Mouse (Mus musculus) forebrain, embryonic 14.5 days (tissue): ENCODE data around the gene Oosp2. TPM values are rescaled to one million over a fixed set of nuclear protein-coding genes. Genes with fewer than 3 reads are reported as not detected.

Experiments used
- ATAC-seq: fragments of 200-750 bp; cut with Nextera tagmentation; 2 replicates; pipeline ENCODE4 v1.8.0; 2017; ENCODE audit warnings: mild to moderate bottlenecking, moderate library complexity
- DNase-seq: peaks from one replicate; pipeline ENCODE4 v3.0.0-alpha.2; 2015; ENCODE audit warnings: low spot score
- H3K27ac ChIP-seq: fragments of 300-500 bp; sonication (generic); 2 replicates; pipeline ENCODE4 v1.5.1; 2014; ENCODE audit warnings: low read depth, mild to moderate bottlenecking, control low read depth, low read length, moderate library complexity
- H3K27me3 ChIP-seq: fragments of 300-500 bp; sonication (generic); replicated peaks from 2 replicates; pipeline ENCODE4 v1.6.1; 2014; ENCODE audit warnings: low read length, control low read depth, mixed read lengths; ENCODE audit not compliant: control insufficient read depth, insufficient read depth
- H3K36me3 ChIP-seq: fragments of 300-500 bp; sonication (generic); 2 replicates; pipeline ENCODE4 v1.6.1; 2014; ENCODE audit warnings: low read length, control low read depth; ENCODE audit not compliant: control insufficient read depth, insufficient read depth
- H3K4me1 ChIP-seq: fragments of 300-500 bp; sonication (generic); 2 replicates; pipeline ENCODE4 v1.6.1; 2014; ENCODE audit warnings: antibody characterized with exemption, low read length, control low read depth; ENCODE audit not compliant: control insufficient read depth, insufficient read depth
- H3K4me2 ChIP-seq: fragments of 300-500 bp; sonication (generic); 2 replicates; pipeline ENCODE4 v1.6.1; 2014; ENCODE audit warnings: mild to moderate bottlenecking, control low read depth, low read length
- H3K4me3 ChIP-seq: fragments of 300-500 bp; sonication (generic); 2 replicates; pipeline ENCODE4 v1.5.1; 2014; ENCODE audit warnings: low read depth, low read length, control low read depth
- H3K9ac ChIP-seq: fragments of 300-500 bp; sonication (generic); 2 replicates; pipeline ENCODE4 v1.6.1; 2014; ENCODE audit warnings: mild to moderate bottlenecking, low read length, control low read depth, moderate library complexity
- H3K9me3 ChIP-seq: fragments of 300-500 bp; sonication (generic); replicated peaks from 2 replicates; pipeline ENCODE4 v1.6.1; 2016; ENCODE audit warnings: low read length, control low read depth, mixed read lengths; ENCODE audit not compliant: control insufficient read depth
- WGBS: fragments of 180-500 bp; shearing (Covaris S2); extraction: QIAGEN DNeasy Blood & Tissue Kit; methylation state at CpG from one replicate; pipeline ENCODE4 v1.1.7; 2014; 5-methylcytosine and 5-hydroxymethylcytosine counted together
- polyA plus RNA-seq: library from polyadenylated mRNA; unstranded; fragments of >200 nt; fragmentation: Nextera tagmentation; extraction: Ambion mirVana; gene quantifications from 2 replicates; pipeline ENCODE4 v1.2.1, GENCODE M21; 2014

Gene Oosp2
- polyA plus RNA-seq, 1 experiment from 2014 or later = not detected

DNA sequence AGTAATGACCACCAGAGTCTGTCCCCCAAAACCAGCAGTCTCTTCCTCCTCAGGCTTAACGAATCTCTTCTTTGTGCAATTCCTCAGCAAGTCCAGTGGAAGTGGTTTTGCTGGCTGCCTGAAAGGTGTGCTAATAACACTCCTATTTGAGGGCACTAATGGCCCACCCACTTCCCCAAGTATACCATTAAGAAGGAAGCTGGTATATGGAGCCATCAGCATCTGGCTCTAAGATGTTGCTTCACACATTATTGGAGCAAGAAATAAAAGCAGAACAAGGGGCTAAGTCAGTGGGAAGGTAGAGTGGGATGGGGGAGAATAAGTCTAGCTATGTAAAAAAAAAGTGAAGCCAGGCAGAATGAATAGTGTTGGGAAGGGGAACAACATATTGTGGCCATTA lies 19.6 kb downstream of the Oosp2 start, which contains the start of gene Ms4a3:
TSS of gene Ms4a3 (minus strand) at position 120 of the 400 bp plus-strand sequence.
- 68% methylated on average over 1 of the region's 1 CpGs for WGBS
- Histone ChIP-seq H3K4me1 (no peaks in the 10 kb centered on the region), H3K4me2 (no peak within 1 kb of the TSS), H3K9me3 (no peaks in the 10 kb centered on the region), H3K27me3 (no peaks in the 10 kb centered on the region), H3K36me3 (no peaks in the 10 kb centered on the region), H3K9ac (no peak within 1 kb of the TSS), H3K4me3 (no peak within 1 kb of the TSS), H3K27ac (no peak within 1 kb of the TSS)
- no peak for ATAC-seq
- no peak for DNase-seq

DNA sequence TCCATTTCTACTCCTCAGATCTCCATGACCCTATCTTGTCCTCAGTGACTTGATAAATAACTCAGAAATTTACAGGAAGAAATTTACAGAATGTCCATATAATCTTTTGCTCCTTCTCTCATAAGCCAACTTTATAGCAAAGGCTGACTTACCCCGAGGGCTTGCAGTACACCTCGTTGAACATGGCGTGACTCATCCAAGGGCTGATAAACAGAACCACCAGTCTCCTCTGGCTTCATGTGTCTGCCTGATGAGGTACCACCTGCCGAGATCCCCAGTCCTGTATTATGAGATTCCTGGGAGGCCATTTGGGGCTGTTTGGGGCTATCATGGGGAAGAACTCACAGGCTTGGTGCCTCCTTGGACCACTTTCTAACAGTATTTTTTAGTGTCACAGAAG lies 21.3 kb downstream of the Oosp2 start:
- Histone ChIP-seq H3K4me3 (no peak overlapping the region), H3K4me1 (no peaks in the 10 kb centered on the region), H3K9ac (no peak overlapping the region), H3K27me3 (no peaks in the 10 kb centered on the region), H3K36me3 (no peaks in the 10 kb centered on the region), H3K27ac (no peak overlapping the region), H3K4me2 (no peak overlapping the region), H3K9me3 (no peaks in the 10 kb centered on the region)
- 76% methylated on average over 4 of the region's 4 CpGs for WGBS
- ATAC-seq (no peak), DNase-seq (no peak)

DNA sequence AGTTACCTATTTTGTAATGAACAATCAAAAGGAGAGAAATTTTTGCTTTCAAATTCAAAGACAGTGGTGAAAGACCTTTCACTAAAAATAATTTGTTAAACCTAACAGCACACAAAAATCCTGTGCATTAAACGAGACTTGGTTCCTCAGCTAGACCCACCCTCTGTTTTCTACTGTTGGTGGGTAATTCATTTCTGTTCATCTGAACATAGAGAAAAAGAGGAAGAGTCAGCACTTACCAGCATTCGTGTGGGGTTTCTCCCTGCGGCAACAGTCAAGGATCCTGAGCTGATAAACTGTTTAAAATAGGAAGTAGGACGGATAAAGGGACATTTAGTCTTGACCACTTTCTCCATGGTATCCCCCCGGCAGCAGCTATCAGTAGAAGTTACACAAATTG lies 24.8 kb downstream of the Oosp2 start:
- no peaks in the 10 kb centered on the region for H3K27me3 ChIP-seq
- no peak overlapping the region for H3K27ac ChIP-seq
- DNase-seq (no peak), ATAC-seq (no peak)
- H3K4me2 ChIP-seq = no peak overlapping the region
- no peaks in the 10 kb centered on the region for H3K4me1 ChIP-seq
- H3K4me3 ChIP-seq = no peak overlapping the region
- no peak overlapping the region for H3K9ac ChIP-seq
- H3K36me3 ChIP-seq = no peaks in the 10 kb centered on the region
- WGBS = 85% methylated on average over 5 of the region's 5 CpGs
- H3K9me3 ChIP-seq = no peaks in the 10 kb centered on the region

DNA sequence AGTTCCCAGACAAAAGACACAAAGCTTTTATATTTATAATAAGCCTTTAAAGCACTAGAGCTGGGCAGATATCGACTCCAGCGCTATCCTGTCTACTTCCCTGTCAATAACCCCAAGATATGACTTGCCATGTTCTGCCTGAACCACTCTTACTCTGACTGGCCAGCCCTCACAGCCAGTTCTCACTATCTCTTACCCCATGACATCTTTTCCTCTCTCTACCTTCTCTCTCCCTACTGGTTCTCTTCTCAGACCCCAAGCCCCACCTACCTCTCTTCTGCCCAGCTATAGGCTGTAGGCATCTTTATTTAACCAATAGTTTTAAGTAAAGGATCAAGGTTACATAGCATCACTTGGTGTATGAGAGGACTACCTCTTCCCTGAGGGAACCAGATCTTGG lies 26.0 kb downstream of the Oosp2 start:
- no peak for ATAC-seq

DNA sequence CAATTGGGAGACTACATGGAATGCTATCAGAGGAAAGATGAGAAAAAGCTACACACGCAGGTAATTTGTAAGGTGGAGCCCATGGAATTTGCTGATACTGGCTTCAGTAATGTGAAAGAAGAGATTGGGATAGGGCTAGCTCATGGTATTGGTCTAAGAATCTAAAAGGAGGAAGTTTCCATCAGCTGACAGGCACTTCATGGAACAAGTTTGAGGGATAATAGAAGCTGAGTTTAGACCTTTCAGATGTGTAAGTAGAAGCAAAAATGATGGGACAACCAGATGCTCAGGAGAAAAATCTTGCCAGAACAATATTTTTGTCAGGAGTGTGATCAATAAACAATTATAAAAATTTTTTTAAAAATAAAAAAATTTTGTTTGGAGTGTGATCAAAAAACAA lies 26.6 kb downstream of the Oosp2 start:
- no peak for ATAC-seq
- Histone ChIP-seq H3K4me1 (no peaks in the 10 kb centered on the region), H3K4me2 (no peak overlapping the region), H3K27me3 (no peaks in the 10 kb centered on the region), H3K27ac (no peak overlapping the region), H3K36me3 (no peaks in the 10 kb centered on the region), H3K9ac (no peak overlapping the region), H3K4me3 (no peak overlapping the region), H3K9me3 (no peaks in the 10 kb centered on the region)
- no peak for DNase-seq
- whole genome bisulfite sequencing = 91% methylated on average over 1 of the region's 1 CpGs

More for the DNA sequence above, 26.0 kb downstream of the Oosp2 start:
- Histone ChIP-seq H3K27ac (no peak overlapping the region), H3K4me3 (no peak overlapping the region), H3K4me1 (no peaks in the 10 kb centered on the region), H3K27me3 (no peaks in the 10 kb centered on the region), H3K9ac (no peak overlapping the region), H3K4me2 (no peak overlapping the region), H3K9me3 (no peaks in the 10 kb centered on the region), H3K36me3 (no peaks in the 10 kb centered on the region)
- DNase-seq = no peak
- 57% methylated on average over 2 of the region's 2 CpGs for WGBS

DNA sequence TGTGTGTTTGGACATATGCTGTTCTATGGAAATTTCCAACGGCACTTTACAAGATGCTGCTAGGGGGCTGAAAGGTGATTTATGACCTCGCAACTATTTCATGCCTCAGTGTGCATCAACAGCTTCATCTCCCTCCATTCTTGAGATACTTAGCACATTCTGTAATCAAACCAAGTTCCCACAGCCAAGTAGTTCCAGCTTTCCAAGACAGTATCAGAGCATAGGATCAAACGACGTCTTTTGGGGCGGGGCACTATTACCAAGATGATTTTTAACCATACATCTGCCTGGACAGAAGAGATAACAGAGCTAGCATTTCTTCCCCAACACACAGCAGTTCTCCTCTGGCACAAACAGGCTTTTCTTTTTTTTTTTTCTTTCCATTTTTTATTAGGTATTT lies 35.1 kb downstream of the Oosp2 start:
- H3K36me3 ChIP-seq = no peaks in the 10 kb centered on the region
- no peaks in the 10 kb centered on the region for H3K4me1 ChIP-seq
- no peak overlapping the region for H3K27ac ChIP-seq
- H3K9me3 ChIP-seq = no peaks in the 10 kb centered on the region
- H3K9ac ChIP-seq = no peak overlapping the region
- no peaks in the 10 kb centered on the region for H3K27me3 ChIP-seq
- DNase-seq = no peak
- H3K4me2 ChIP-seq = no peak overlapping the region
- no peak for ATAC-seq
- H3K4me3 ChIP-seq = no peak overlapping the region
- WGBS = 82% methylated on average over 5 of the region's 5 CpGs

DNA sequence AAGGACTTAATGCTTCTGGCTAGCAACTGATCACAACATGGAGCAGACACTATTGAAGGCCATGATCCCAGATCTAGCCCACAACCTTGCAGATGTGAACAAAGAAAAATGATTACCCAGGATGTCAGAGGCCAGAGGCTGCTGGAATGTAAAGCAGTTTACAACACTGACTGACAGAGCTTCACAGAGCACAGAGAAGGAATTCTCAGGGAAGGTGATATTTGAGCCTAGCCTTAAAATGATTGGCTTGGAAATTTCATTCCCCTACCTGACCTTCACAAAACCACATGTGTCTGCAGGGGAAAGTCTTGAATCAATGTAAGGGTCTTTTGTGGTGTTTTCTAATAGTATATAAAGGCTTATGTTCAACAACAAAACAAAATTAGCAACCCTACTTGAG lies 35.6 kb downstream of the Oosp2 start:
- no peak for ATAC-seq
- Histone ChIP-seq H3K36me3 (no peaks in the 10 kb centered on the region), H3K9me3 (no peaks in the 10 kb centered on the region), H3K4me1 (no peaks in the 10 kb centered on the region), H3K9ac (no peak overlapping the region), H3K27ac (no peak overlapping the region), H3K27me3 (no peaks in the 10 kb centered on the region), H3K4me3 (no peak overlapping the region), H3K4me2 (no peak overlapping the region)
- no peak for DNase-seq

DNA sequence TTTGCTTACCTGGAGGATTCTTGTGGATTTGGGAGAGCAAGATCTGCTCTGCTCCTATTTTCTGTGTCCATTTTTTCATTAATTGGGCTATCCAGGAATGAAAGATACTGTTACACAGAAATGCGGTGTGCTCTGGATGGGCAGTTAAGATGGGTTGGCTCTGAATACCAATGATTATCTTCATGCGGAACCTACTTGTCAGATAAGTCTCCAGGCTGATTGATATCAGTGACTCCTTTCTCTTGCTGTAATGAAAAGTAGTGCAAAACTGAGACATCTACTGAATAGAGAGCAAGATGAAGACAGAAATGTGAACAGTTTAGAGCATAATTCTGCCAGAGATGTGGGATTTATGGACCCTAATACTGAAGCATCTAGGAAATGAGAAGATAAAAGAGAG lies 36.8 kb downstream of the Oosp2 start, which contains the start of gene Ms4a2:
TSS of gene Ms4a2 (minus strand) at position 169 of the 400 bp plus-strand sequence.
- ATAC-seq = no peak
- Histone ChIP-seq H3K4me3 (no peak within 1 kb of the TSS), H3K4me1 (no peaks in the 10 kb centered on the region), H3K4me2 (no peak within 1 kb of the TSS), H3K27ac (no peak within 1 kb of the TSS), H3K9ac (no peak within 1 kb of the TSS), H3K36me3 (no peaks in the 10 kb centered on the region), H3K9me3 (no peaks in the 10 kb centered on the region), H3K27me3 (no peaks in the 10 kb centered on the region)
- 90% methylated on average over 2 of the region's 2 CpGs for WGBS
- DNase-seq = no peak

DNA sequence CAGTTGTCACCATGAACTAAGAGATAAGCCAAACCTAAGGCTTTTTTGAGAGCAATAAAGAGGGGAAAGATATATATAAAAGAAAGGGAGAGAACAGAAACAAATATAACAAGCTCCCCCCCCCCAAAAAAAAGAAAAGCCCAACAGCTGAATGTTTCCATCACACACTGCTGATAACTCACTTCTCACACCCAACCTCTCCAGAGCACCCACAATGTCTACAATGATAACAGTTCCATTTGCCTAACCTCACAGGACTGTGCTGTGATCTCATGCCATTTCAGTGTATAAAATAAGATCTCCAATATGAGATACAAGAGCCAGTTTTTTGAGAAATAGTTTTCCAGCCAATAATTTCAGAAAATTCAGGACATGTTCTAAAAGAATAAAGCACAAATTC lies 42.4 kb downstream of the Oosp2 start:
- ATAC-seq = no peak
- H3K4me2 ChIP-seq = no peak overlapping the region
- H3K4me3 ChIP-seq = no peak overlapping the region
- no peaks in the 10 kb centered on the region for H3K9me3 ChIP-seq
- DNase-seq = no peak
- H3K9ac ChIP-seq = no peak overlapping the region
- no peaks in the 10 kb centered on the region for H3K27me3 ChIP-seq
- no peaks in the 10 kb centered on the region for H3K4me1 ChIP-seq
- no peak overlapping the region for H3K27ac ChIP-seq
- no peaks in the 10 kb centered on the region for H3K36me3 ChIP-seq
